Comparison of ENCODE assay signal across 19 mouse cellular contexts in genomic region chr16:26095696-26096284, GRCm38 (mm10). TPM values are rescaled to one million over a fixed set of nuclear protein-coding genes. Genes with fewer than 3 reads are reported as not detected.
DNase-seq lines count a peak whose midpoint lies in the region; ATAC-seq and TF ChIP-seq lines count a peak whose summit lies in the region.
"Had no signal": no experiment of that assay in that cellular context is flagged by ENCODE, and none has a peak within 500 bp of the region (broad histone marks: within the 10 kb centered on the region; RNA-seq: fewer than 3 reads in every experiment).

No protein-coding gene starts in this region.

- H3K27me3 ChIP-seq in heart, embryonic 10.5 days (ENCODE audit: insufficient read depth, poor library complexity, severe bottlenecking) = no peaks in the 10 kb centered on the region
- H3K27me3 ChIP-seq in kidney, embryonic 16.5 days (ENCODE audit: insufficient read depth, low read length) = no peaks in the 10 kb centered on the region
- H3K27me3 ChIP-seq in kidney, embryonic 14.5 days (ENCODE audit: control insufficient read depth, insufficient read depth, low read length) = no peaks in the 10 kb centered on the region
- H3K27me3 ChIP-seq in lung, embryonic 16.5 days (ENCODE audit: control insufficient read depth, insufficient read depth, low read depth, low read length) = no peaks in the 10 kb centered on the region
- H3K27me3 ChIP-seq in stomach, postnatal 0 days (ENCODE audit: control insufficient read depth, insufficient read depth, low read length) = no peaks in the 10 kb centered on the region
- no peaks in the 10 kb centered on the region for H3K27me3 ChIP-seq in hindbrain, embryonic 12.5 days
- H3K27me3 ChIP-seq: forebrain, embryonic 12.5 days; limb, embryonic 12.5 days; liver, embryonic 12.5 days; midbrain, embryonic 13.5 days; neural tube, embryonic 13.5 days had no signal

- no peaks in the 10 kb centered on the region for H3K9me3 ChIP-seq in heart, embryonic 10.5 days
- H3K9me3 ChIP-seq in kidney, embryonic 16.5 days (ENCODE audit: low read length) = no peaks in the 10 kb centered on the region
- H3K9me3 ChIP-seq in kidney, embryonic 14.5 days (ENCODE audit: control insufficient read depth, low read length) = no peaks in the 10 kb centered on the region
- H3K9me3 ChIP-seq in lung, embryonic 16.5 days (ENCODE audit: control insufficient read depth, low read length) = no peaks in the 10 kb centered on the region
- no peaks in the 10 kb centered on the region for H3K9me3 ChIP-seq in stomach, postnatal 0 days (ENCODE audit: control insufficient read depth, low read length)
- no peaks in the 10 kb centered on the region for H3K9me3 ChIP-seq in hindbrain, embryonic 12.5 days (replicated peaks)
- H3K9me3 ChIP-seq: forebrain, embryonic 12.5 days; limb, embryonic 12.5 days; liver, embryonic 12.5 days; neural tube, embryonic 13.5 days had no signal

- 73% methylated on average over 7 of the region's 7 CpGs for WGBS in heart, embryonic 10.5 days
- 68% methylated on average over 7 of the region's 7 CpGs for WGBS in kidney, embryonic 16.5 days
- WGBS in kidney, embryonic 14.5 days = 80% methylated on average over 7 of the region's 7 CpGs
- 34% methylated on average over 7 of the region's 7 CpGs for WGBS in lung, embryonic 16.5 days
- 50% methylated on average over 7 of the region's 7 CpGs for WGBS in stomach, postnatal 0 days
- WGBS in hindbrain, embryonic 12.5 days = 76% methylated on average over 7 of the region's 7 CpGs

- H3K9ac ChIP-seq in kidney, embryonic 16.5 days (replicated peaks; ENCODE audit: low read length) = no peak overlapping the region
- no peak overlapping the region for H3K9ac ChIP-seq in kidney, embryonic 14.5 days (ENCODE audit: low read depth, low read length)
- peak overlapping the region; percentile 44 for H3K9ac ChIP-seq in lung, embryonic 16.5 days (ENCODE audit: low read length)
- no peak overlapping the region for H3K9ac ChIP-seq in stomach, postnatal 0 days (ENCODE audit: low read length)
- no peak overlapping the region for H3K9ac ChIP-seq in hindbrain, embryonic 12.5 days
- H3K9ac ChIP-seq: forebrain, embryonic 12.5 days; hindbrain, embryonic 14.5 days; limb, embryonic 12.5 days; liver, embryonic 12.5 days; midbrain, embryonic 13.5 days; neural tube, embryonic 13.5 days had no signal

- no peak for TF ChIP-seq CTCF in stomach, postnatal 0 days (IDR thresholded peaks at IDR 0.05; ENCODE audit: low read depth)

- no peak overlapping the region for H3K4me3 ChIP-seq in heart, embryonic 10.5 days
- no peak overlapping the region for H3K4me3 ChIP-seq in kidney, embryonic 16.5 days (ENCODE audit: low read length)
- H3K4me3 ChIP-seq in kidney, embryonic 14.5 days (ENCODE audit: low read length) = no peak overlapping the region
- peak overlapping the region; percentile 31 for H3K4me3 ChIP-seq in lung, embryonic 16.5 days (ENCODE audit: low read length)
- no peak overlapping the region for H3K4me3 ChIP-seq in stomach, postnatal 0 days (ENCODE audit: low read depth, low read length)
- no peak overlapping the region for H3K4me3 ChIP-seq in hindbrain, embryonic 12.5 days
- H3K4me3 ChIP-seq: forebrain, embryonic 12.5 days; limb, embryonic 12.5 days; liver, embryonic 12.5 days; midbrain, embryonic 13.5 days; neural tube, embryonic 13.5 days had no signal

- no peaks in the 10 kb centered on the region for H3K36me3 ChIP-seq in heart, embryonic 10.5 days
- no peaks in the 10 kb centered on the region for H3K36me3 ChIP-seq in kidney, embryonic 16.5 days (ENCODE audit: insufficient read depth, low read length)
- no peaks in the 10 kb centered on the region for H3K36me3 ChIP-seq in kidney, embryonic 14.5 days (ENCODE audit: control insufficient read depth, insufficient read depth, low read length)
- H3K36me3 ChIP-seq in lung, embryonic 16.5 days (ENCODE audit: control insufficient read depth, insufficient read depth, low read length) = no peaks in the 10 kb centered on the region
- no peaks in the 10 kb centered on the region for H3K36me3 ChIP-seq in stomach, postnatal 0 days (ENCODE audit: control insufficient read depth, insufficient read depth, low read length)
- no peaks in the 10 kb centered on the region for H3K36me3 ChIP-seq in hindbrain, embryonic 12.5 days
- H3K36me3 ChIP-seq: forebrain, embryonic 12.5 days; G1E; limb, embryonic 12.5 days; liver, embryonic 12.5 days; midbrain, embryonic 13.5 days; neural tube, embryonic 13.5 days had no signal

- peaks cover 31% of the 10 kb centered on the region for H3K4me1 ChIP-seq in heart, embryonic 10.5 days
- H3K4me1 ChIP-seq in kidney, embryonic 16.5 days (ENCODE audit: insufficient read depth, low read length) = peaks cover 15% of the 10 kb centered on the region; the same call in 1 of the 2 replicates
- H3K4me1 ChIP-seq in kidney, embryonic 14.5 days (ENCODE audit: control insufficient read depth, insufficient read depth, low read length) = 0 out of 2 replicates have a peak, but pooled peaks cover 3% of the 10 kb centered on the region
- peaks cover 4% of the 10 kb centered on the region for H3K4me1 ChIP-seq in lung, embryonic 16.5 days (replicated peaks; ENCODE audit: control insufficient read depth, insufficient read depth, low read length)
- H3K4me1 ChIP-seq in stomach, postnatal 0 days (replicated peaks; ENCODE audit: control insufficient read depth, insufficient read depth) = 0 out of 2 replicates have a peak, but pooled peaks cover 2% of the 10 kb centered on the region
- no peaks in the 10 kb centered on the region for H3K4me1 ChIP-seq in hindbrain, embryonic 12.5 days
- H3K4me1 ChIP-seq: forebrain, embryonic 12.5 days; limb, embryonic 12.5 days; liver, embryonic 12.5 days; neural tube, embryonic 13.5 days had no signal

- intact Hi-C loops in heart, postnatal 14 days (cut with DNase I) = no loop called here

- no peak for DNase-seq in heart, embryonic 10.5 days (ENCODE audit: low spot score)
- no peak for DNase-seq in heart, postnatal 14 days
- DNase-seq in stomach, postnatal 0 days (ENCODE audit: low spot score) = no peak
- DNase-seq in thymus, adult 18-20 months = no peak
- DNase-seq: cerebellum, adult 18-20 months; cerebellum, postnatal 36 days; gastrocnemius, postnatal 10 days; heart, postnatal 10 days had no signal

- H3K27ac ChIP-seq in heart, embryonic 10.5 days = peak overlapping the region; percentile 17
- peak overlapping the region; percentile 50 for H3K27ac ChIP-seq in kidney, embryonic 16.5 days (ENCODE audit: low read length)
- H3K27ac ChIP-seq in kidney, embryonic 14.5 days (ENCODE audit: low read depth, low read length) = no peak overlapping the region
- peak overlapping the region; percentile 85 for H3K27ac ChIP-seq in lung, embryonic 16.5 days (ENCODE audit: low read length)
- no peak overlapping the region for H3K27ac ChIP-seq in stomach, postnatal 0 days (replicated peaks)
- no peak overlapping the region for H3K27ac ChIP-seq in hindbrain, embryonic 12.5 days
- H3K27ac ChIP-seq: forebrain, embryonic 12.5 days; hindbrain, embryonic 14.5 days; limb, embryonic 12.5 days; liver, embryonic 12.5 days; midbrain, embryonic 13.5 days; neural tube, embryonic 13.5 days had no signal

- TF ChIP-seq EP300 in stomach, postnatal 0 days (optimal IDR thresholded peaks at IDR 0.05) = no peak

- H3K4me2 ChIP-seq in kidney, embryonic 16.5 days (replicated peaks; ENCODE audit: low read depth, low read length) = no peak overlapping the region
- H3K4me2 ChIP-seq in kidney, embryonic 14.5 days (replicated peaks; ENCODE audit: low read depth, low read length) = no peak overlapping the region
- peak overlapping the region; percentile 37 for H3K4me2 ChIP-seq in lung, embryonic 16.5 days (ENCODE audit: low read depth, low read length)
- 0 out of 2 replicates have a peak overlapping the region, but pooled peaks have one; percentile 11 for H3K4me2 ChIP-seq in stomach, postnatal 0 days (replicated peaks; ENCODE audit: low read depth)
- no peak overlapping the region for H3K4me2 ChIP-seq in hindbrain, embryonic 12.5 days (replicated peaks)
- H3K4me2 ChIP-seq: forebrain, embryonic 12.5 days; hindbrain, embryonic 14.5 days; limb, embryonic 12.5 days; liver, embryonic 12.5 days; midbrain, embryonic 13.5 days; neural tube, embryonic 13.5 days had no signal

- ATAC-seq in kidney, embryonic 16.5 days (ENCODE audit: low FRiP score, low TSS enrichment) = peak; percentile 70
- ATAC-seq in kidney, embryonic 14.5 days (ENCODE audit: low FRiP score, low TSS enrichment) = no peak
- peak; percentile 95 for ATAC-seq in lung, embryonic 16.5 days (ENCODE audit: low read depth)
- no peak for ATAC-seq in stomach, postnatal 0 days (ENCODE audit: low FRiP score, low TSS enrichment)
- ATAC-seq in hindbrain, embryonic 12.5 days (ENCODE audit: low FRiP score) = no peak
- ATAC-seq: liver, embryonic 12.5 days; midbrain, embryonic 13.5 days had no signal

RNA-seq across cellular contexts. Expression of gene P3h2, which starts 9.8 kb away (rescaled TPM):
- polyA plus RNA-seq in heart, embryonic 10.5 days (2016; fragmentation: Nextera tagmentation; extraction: Ambion mirVana) = 12.8 and 15.2 TPM in 2 replicates
- total RNA-seq in heart, postnatal 14 days (2021) = 1 to 10 TPM; 4.5 to 5.2 TPM
- polyA plus RNA-seq in kidney, embryonic 16.5 days (2015; fragmentation: Nextera tagmentation; extraction: Ambion mirVana) = 6.3 and 7.0 TPM in 2 replicates
- polyA plus RNA-seq in kidney, embryonic 14.5 days (2014; fragmentation: Nextera tagmentation; extraction: Ambion mirVana) = 4.5 and 9.5 TPM in 2 replicates
- polyA plus RNA-seq in lung, embryonic 16.5 days (2015; fragmentation: Nextera tagmentation; extraction: Ambion mirVana) = 3.1 and 4.0 TPM in 2 replicates
- polyA plus RNA-seq in stomach, postnatal 0 days (2015; fragmentation: Nextera tagmentation; extraction: Ambion mirVana) = 2.3 and 3.8 TPM in 2 replicates
- polyA plus RNA-seq in hindbrain, embryonic 12.5 days (2016; fragmentation: Nextera tagmentation; extraction: Ambion mirVana) = 2.3 and 3.5 TPM in 2 replicates
- total RNA-seq: G1E had no signal
- polyA plus RNA-seq: G1E had no signal

Comparison
In these comparisons a context has a peak if more than half of its experiments do, and no peak if none do; other contexts are left out.
1. H3K27ac ChIP-seq: peak in heart, embryonic 10.5 days (single experiment), kidney, embryonic 16.5 days (single experiment) and lung, embryonic 16.5 days (single experiment); none in kidney, embryonic 14.5 days (single experiment), stomach, postnatal 0 days (single experiment) and hindbrain, embryonic 12.5 days (single experiment).
2. ATAC-seq: peak in kidney, embryonic 16.5 days (single experiment) and lung, embryonic 16.5 days (single experiment); none in kidney, embryonic 14.5 days (single experiment), stomach, postnatal 0 days (single experiment) and hindbrain, embryonic 12.5 days (single experiment).
3. H3K4me2 ChIP-seq: peak in lung, embryonic 16.5 days (single experiment) and stomach, postnatal 0 days (single experiment); none in kidney, embryonic 16.5 days (single experiment), kidney, embryonic 14.5 days (single experiment) and hindbrain, embryonic 12.5 days (single experiment).